Comparison of ENCODE assay signal across 10 mouse cellular contexts in the genomic region with DNA sequence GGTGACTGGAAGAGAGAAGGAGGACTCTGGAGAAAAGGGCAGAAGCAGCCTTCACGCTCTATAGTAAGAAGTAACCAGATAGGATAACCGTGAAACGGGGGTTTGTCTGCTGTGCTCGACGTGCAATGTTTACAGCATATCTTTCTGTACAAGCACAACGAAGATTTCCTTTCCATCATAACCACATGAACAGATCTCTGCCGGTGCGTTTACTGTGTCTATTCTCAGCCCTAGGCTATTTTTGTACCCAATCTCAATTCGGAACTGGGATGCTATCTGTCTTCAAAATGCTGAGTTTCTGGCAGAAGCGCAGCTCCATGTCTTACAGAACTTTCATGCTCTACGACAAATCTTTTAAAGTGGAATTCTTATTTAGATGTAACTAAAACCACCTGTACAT. TPM values are rescaled to one million over a fixed set of nuclear protein-coding genes. Genes with fewer than 3 reads are reported as not detected.
A peak's percentile ranks its signal among the peaks of the same experiment; 100 is the strongest.
DNase-seq lines count a peak whose midpoint lies in the region; ATAC-seq and TF ChIP-seq lines count a peak whose summit lies in the region.
"Had no signal": no experiment of that assay in that cellular context is flagged by ENCODE, and none has a peak within 500 bp of the region (broad histone marks: within the 10 kb centered on the region; RNA-seq: fewer than 3 reads in every experiment).

No protein-coding gene starts in this region.

- no peak for TF ChIP-seq EP300 in heart, adult 2 months (IDR thresholded peaks at IDR 0.05; ENCODE audit: insufficient read depth, low read depth, low read length)

- H3K9ac ChIP-seq in heart, adult 2 months (ENCODE audit: low read depth, low read length): peak overlapping the region; percentile 57
- H3K9ac ChIP-seq in midbrain, embryonic 11.5 days (ENCODE audit: low read length): no peak overlapping the region
- no peak overlapping the region for H3K9ac ChIP-seq in midbrain, embryonic 13.5 days (replicated peaks)
- H3K9ac ChIP-seq in hindbrain, embryonic 16.5 days (ENCODE audit: low read depth, low read length): no peak overlapping the region

- no peak for DNase-seq in heart, adult 2 months
- no peak for DNase-seq in heart, postnatal 36 days
- DNase-seq in midbrain, embryonic 11.5 days (ENCODE audit: low spot score, missing footprints): peak; percentile 28
- DNase-seq in induced T-regulatory cell, adult 2 months (ENCODE audit: low read depth): peak; percentile 45
- DNase-seq in thymus, postnatal 25 days: peak; percentile 41
- DNase-seq in adrenal gland, adult 18-20 months (ENCODE audit: low spot score in 2 of 2): no peak
- DNase-seq: kidney, adult 8-10 months; midbrain, embryonic 14.5 days had no signal

- H3K4me3 ChIP-seq in heart, adult 2 months: 0 out of 2 replicates have a peak overlapping the region, but pooled peaks have one; percentile 2
- no peak overlapping the region for H3K4me3 ChIP-seq in midbrain, embryonic 11.5 days (ENCODE audit: low read depth, low read length)
- no peak overlapping the region for H3K4me3 ChIP-seq in midbrain, embryonic 13.5 days (replicated peaks)
- no peak overlapping the region for H3K4me3 ChIP-seq in hindbrain, embryonic 16.5 days (ENCODE audit: low read length)

- H3K79me2 ChIP-seq in heart, adult 2 months (replicated peaks; ENCODE audit: control insufficient read depth, insufficient read depth, low read length): peaks cover 10% of the 10 kb centered on the region

- peaks cover 17% of the 10 kb centered on the region for H3K4me1 ChIP-seq in heart, adult 2 months (ENCODE audit: control insufficient read depth, insufficient read depth, low read length)
- H3K4me1 ChIP-seq in midbrain, embryonic 11.5 days (ENCODE audit: control insufficient read depth, insufficient read depth, low read length): no peaks in the 10 kb centered on the region
- H3K4me1 ChIP-seq in midbrain, embryonic 13.5 days (replicated peaks): no peaks in the 10 kb centered on the region; the same call in 1 of the 2 replicates
- H3K4me1 ChIP-seq in hindbrain, embryonic 16.5 days (ENCODE audit: control insufficient read depth, insufficient read depth, low read depth, low read length): no peaks in the 10 kb centered on the region; the same call in 1 of the 2 replicates

- H3K27ac ChIP-seq in heart, adult 2 months: peak overlapping the region; percentile 70
- no peak overlapping the region for H3K27ac ChIP-seq in midbrain, embryonic 11.5 days (ENCODE audit: low read depth, low read length)
- no peak overlapping the region for H3K27ac ChIP-seq in midbrain, embryonic 13.5 days
- no peak overlapping the region for H3K27ac ChIP-seq in hindbrain, embryonic 16.5 days (ENCODE audit: low read depth, low read length)

- no peaks in the 10 kb centered on the region for H3K27me3 ChIP-seq in heart, adult 2 months (ENCODE audit: control insufficient read depth, insufficient read depth, low read length)
- no peaks in the 10 kb centered on the region for H3K27me3 ChIP-seq in midbrain, embryonic 11.5 days (ENCODE audit: control insufficient read depth, insufficient read depth, low read length)
- H3K27me3 ChIP-seq in midbrain, embryonic 13.5 days: no peaks in the 10 kb centered on the region
- H3K27me3 ChIP-seq in hindbrain, embryonic 16.5 days (replicated peaks; ENCODE audit: control insufficient read depth, insufficient read depth, low read length): no peaks in the 10 kb centered on the region

- WGBS in heart, adult 2 months: 20% methylated on average over 11 of the region's 11 CpGs
- WGBS in midbrain, embryonic 11.5 days: 90% methylated on average over 11 of the region's 11 CpGs
- WGBS in midbrain, embryonic 13.5 days: 89% methylated on average over 11 of the region's 11 CpGs
- 79% methylated on average over 11 of the region's 11 CpGs for WGBS in hindbrain, embryonic 16.5 days

- intact Hi-C loops in heart, adult 2 months (cut with DNase I): no loop called here
- intact Hi-C loops in heart, postnatal 36 days (cut with DNase I): no loop called here

- no peak for TF ChIP-seq POLR2A in heart, adult 2 months (IDR thresholded peaks at IDR 0.05; ENCODE audit: insufficient read depth, low read depth, low read length)

- H3K9me3 ChIP-seq in midbrain, embryonic 11.5 days (ENCODE audit: control insufficient read depth, low read length): no peaks in the 10 kb centered on the region
- no peaks in the 10 kb centered on the region for H3K9me3 ChIP-seq in midbrain, embryonic 13.5 days
- no peaks in the 10 kb centered on the region for H3K9me3 ChIP-seq in hindbrain, embryonic 16.5 days (ENCODE audit: control insufficient read depth, low read length)

- TF ChIP-seq CTCF in heart, adult 2 months (IDR thresholded peaks at IDR 0.05): no peak

- no peak for ATAC-seq in midbrain, embryonic 11.5 days (ENCODE audit: low FRiP score)
- no peak for ATAC-seq in midbrain, embryonic 13.5 days
- ATAC-seq in hindbrain, embryonic 16.5 days: no peak

- peaks cover 6% of the 10 kb centered on the region for H3K36me3 ChIP-seq in heart, adult 2 months (ENCODE audit: control insufficient read depth, insufficient read depth, low read length)
- no peaks in the 10 kb centered on the region for H3K36me3 ChIP-seq in midbrain, embryonic 11.5 days (ENCODE audit: control insufficient read depth, insufficient read depth, low read length)
- H3K36me3 ChIP-seq in midbrain, embryonic 13.5 days: no peaks in the 10 kb centered on the region
- H3K36me3 ChIP-seq in hindbrain, embryonic 16.5 days (ENCODE audit: control insufficient read depth, insufficient read depth, low read length): no peaks in the 10 kb centered on the region

- H3K4me2 ChIP-seq in midbrain, embryonic 11.5 days: no peak overlapping the region
- no peak overlapping the region for H3K4me2 ChIP-seq in midbrain, embryonic 13.5 days (replicated peaks)
- H3K4me2 ChIP-seq in hindbrain, embryonic 16.5 days (ENCODE audit: low read length): no peak overlapping the region

RNA-seq across cellular contexts. Expression of gene Frs2, which starts 28.8 kb away (rescaled TPM):
- total RNA-seq in heart, adult 2 months (2021): 10 to 100 TPM; 14.2 to 17.0 TPM
- 13.4 and 26.0 TPM in 2 replicates for polyA plus RNA-seq in heart, adult 2 months (2012; rRNA removed)
- total RNA-seq in heart, postnatal 36 days (2021): 10 to 100 TPM; 16.2 to 17.7 TPM
- polyA plus RNA-seq in midbrain, embryonic 11.5 days (2014; fragmentation: Nextera tagmentation; extraction: Ambion mirVana): 27.1 and 28.5 TPM in 2 replicates
- polyA plus RNA-seq in midbrain, embryonic 13.5 days (2015; fragmentation: Nextera tagmentation; extraction: Ambion mirVana): 19.0 and 22.2 TPM in 2 replicates
- 10 to 100 TPM; 20.5 to 25.4 TPM for total RNA-seq in adrenal gland, adult 18-20 months (2021)
- polyA plus RNA-seq in hindbrain, embryonic 16.5 days (2015; fragmentation: Nextera tagmentation; extraction: Ambion mirVana): 16.5 and 22.1 TPM in 2 replicates

RNA-seq across cellular contexts. Expression of gene Cct2, which starts 55.9 kb away (rescaled TPM):
- total RNA-seq in heart, adult 2 months (2021): 100 to 1,000 TPM; 123 to 129 TPM
- polyA plus RNA-seq in heart, adult 2 months (2012; rRNA removed): 50.4 and 93.0 TPM in 2 replicates
- 100 to 1,000 TPM; 132 to 137 TPM for total RNA-seq in heart, postnatal 36 days (2021)
- 337 and 338 TPM in 2 replicates for polyA plus RNA-seq in midbrain, embryonic 11.5 days (2014; fragmentation: Nextera tagmentation; extraction: Ambion mirVana)
- polyA plus RNA-seq in midbrain, embryonic 13.5 days (2015; fragmentation: Nextera tagmentation; extraction: Ambion mirVana): 280 and 281 TPM in 2 replicates
- 100 to 1,000 TPM; 211 to 254 TPM for total RNA-seq in adrenal gland, adult 18-20 months (2021)
- 244 and 245 TPM in 2 replicates for polyA plus RNA-seq in hindbrain, embryonic 16.5 days (2015; fragmentation: Nextera tagmentation; extraction: Ambion mirVana)

Comparison
In these comparisons a context has a peak if more than half of its experiments do, and no peak if none do; other contexts are left out.
1. DNase-seq: peak in midbrain, embryonic 11.5 days (single experiment), induced T-regulatory cell, adult 2 months (single experiment) and thymus, postnatal 25 days (single experiment); none in heart, adult 2 months (0 of 2), heart, postnatal 36 days (0 of 2) and adrenal gland, adult 18-20 months (0 of 2).